Mouse (Mus musculus) forebrain, embryonic 16.5 days (tissue): Measurements from ENCODE around the gene H2-K1. TPM values are rescaled to one million over a fixed set of nuclear protein-coding genes. Genes with fewer than 3 reads are reported as not detected.
"Not testable (repeated sequence)": the region's sequence is repeated elsewhere in the genome, so short reads cannot be mapped to it uniquely, and the experiment has no call there.

Experiments
- ATAC-seq: fragments of 200-750 bp; cut with Nextera tagmentation; 2 replicates; pipeline ENCODE4 v1.8.0; 2017; ENCODE audit warnings: mild to moderate bottlenecking, moderate library complexity
- H3K27ac ChIP-seq: fragments of 300-500 bp; sonication (generic); 2 replicates; pipeline ENCODE4 v1.5.1; 2014; ENCODE audit warnings: low read length, control low read depth
- H3K27me3 ChIP-seq: fragments of 300-500 bp; sonication (generic); replicated peaks from 2 replicates; pipeline ENCODE4 v1.6.1; 2014; ENCODE audit warnings: low read length; ENCODE audit not compliant: control insufficient read depth, insufficient read depth
- H3K36me3 ChIP-seq: fragments of 300-500 bp; sonication (generic); 2 replicates; pipeline ENCODE4 v1.6.1; 2014; ENCODE audit not compliant: control insufficient read depth, insufficient read depth
- H3K4me1 ChIP-seq: fragments of 300-500 bp; sonication (generic); replicated peaks from 2 replicates; pipeline ENCODE4 v1.6.1; 2014; ENCODE audit warnings: low read length; ENCODE audit not compliant: control insufficient read depth, insufficient read depth
- H3K4me2 ChIP-seq: fragments of 300-500 bp; sonication (generic); 2 replicates; pipeline ENCODE4 v1.6.1; 2014; ENCODE audit warnings: mild to moderate bottlenecking, low read length, control low read depth
- H3K4me3 ChIP-seq: fragments of 300-500 bp; sonication (generic); replicated peaks from 2 replicates; pipeline ENCODE4 v1.5.1; 2014; ENCODE audit warnings: mild to moderate bottlenecking, low read length, control low read depth
- H3K9ac ChIP-seq: fragments of 300-500 bp; sonication (generic); replicated peaks from 2 replicates; pipeline ENCODE4 v1.6.1; 2014; ENCODE audit warnings: low read depth, low read length, control low read depth
- H3K9me3 ChIP-seq: fragments of 300-500 bp; sonication (generic); 2 replicates; pipeline ENCODE4 v1.6.1; 2016; ENCODE audit warnings: low read length; ENCODE audit not compliant: control insufficient read depth
- WGBS: fragments of 180-500 bp; shearing (Covaris S2); extraction: QIAGEN DNeasy Blood & Tissue Kit; methylation state at CpG from one replicate; pipeline ENCODE4 v1.1.7; 2014; 5-methylcytosine and 5-hydroxymethylcytosine counted together
- polyA plus RNA-seq: library from polyadenylated mRNA; unstranded; fragments of >200 nt; fragmentation: Nextera tagmentation; extraction: Ambion mirVana; gene quantifications from 2 replicates; pipeline ENCODE4 v1.2.1, GENCODE M21; 2015

H2-K1 gene
- polyA plus RNA-seq, 1 experiment from 2014 or later, result 9.9 TPM

DNA sequence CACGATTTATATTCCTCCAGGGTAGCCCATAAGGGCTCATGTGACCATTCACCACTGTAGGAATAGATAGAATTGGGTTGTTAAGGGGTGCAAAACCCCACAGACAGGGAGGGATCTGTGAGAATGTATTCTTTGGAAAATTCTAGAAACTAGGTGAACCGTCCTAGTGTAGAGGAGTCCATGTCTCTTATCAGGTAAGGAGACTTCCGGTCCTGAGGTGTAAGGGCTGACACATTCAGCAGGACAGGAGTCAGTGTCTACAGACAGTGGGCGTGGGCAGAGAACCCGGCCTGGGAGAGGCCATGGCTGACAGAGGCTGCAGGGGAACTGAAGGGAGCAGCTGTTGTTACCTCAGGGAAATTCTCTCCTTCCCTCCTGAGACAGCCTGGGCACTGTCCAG lies 1.4 kb downstream of the H2-K1 start:
- not testable (repeated sequence) for H3K9ac ChIP-seq, H3K4me2 ChIP-seq, H3K27ac ChIP-seq, H3K36me3 ChIP-seq, H3K4me3 ChIP-seq, H3K9me3 ChIP-seq, H3K4me1 ChIP-seq, H3K27me3 ChIP-seq, ATAC-seq
- WGBS, result 70% methylated on average over 5 of the region's 5 CpGs

DNA sequence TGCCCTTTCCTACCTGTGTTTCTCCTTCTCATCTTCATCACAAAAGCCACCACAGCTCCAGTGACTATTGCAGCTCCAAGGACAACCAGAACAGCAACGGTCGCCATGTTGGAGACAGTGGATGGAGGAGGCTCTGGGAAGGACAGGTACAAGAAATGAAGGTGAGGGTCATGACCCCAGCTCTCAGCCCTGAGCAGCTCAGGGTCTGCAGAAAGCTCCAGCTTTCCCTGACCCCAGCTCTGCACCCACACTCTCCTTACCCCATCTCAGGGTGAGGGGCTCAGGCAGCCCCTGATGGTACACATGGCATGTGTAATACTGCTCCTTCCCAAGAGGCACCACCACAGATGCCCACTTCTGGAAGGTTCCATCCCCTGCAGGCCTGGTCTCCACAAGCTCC lies 3.1 kb downstream of the H2-K1 start:
- not testable (repeated sequence) for H3K4me3 ChIP-seq, H3K27ac ChIP-seq, H3K9me3 ChIP-seq, H3K36me3 ChIP-seq, H3K27me3 ChIP-seq, H3K4me1 ChIP-seq, H3K9ac ChIP-seq, ATAC-seq, H3K4me2 ChIP-seq
- WGBS, result 91% methylated on average over 2 of the region's 2 CpGs

DNA sequence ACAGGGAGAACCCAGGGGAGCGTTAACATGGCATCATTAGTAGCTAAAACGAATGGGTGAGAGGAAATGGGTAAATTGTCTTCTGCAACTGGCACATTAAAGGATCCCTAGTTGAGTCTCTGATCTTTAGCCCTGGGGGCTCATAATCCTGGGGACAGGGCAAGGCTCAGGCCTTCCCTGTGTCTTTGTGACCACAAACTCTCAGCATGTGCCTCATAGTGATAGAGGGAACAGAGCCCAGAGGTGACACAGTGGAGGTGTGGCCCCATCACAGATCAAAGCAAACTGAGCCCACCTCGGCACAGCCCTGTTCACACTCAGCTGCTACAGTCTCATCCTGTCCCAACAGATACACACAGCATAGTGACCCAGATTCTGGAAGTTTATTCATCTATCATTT lies 4.5 kb downstream of the H2-K1 start:
- no peak overlapping the region for H3K4me3 ChIP-seq
- 0 out of 2 replicates have a peak, but pooled peaks cover 4% of the 10 kb centered on the region for H3K27me3 ChIP-seq
- no peak overlapping the region for H3K4me2 ChIP-seq
- no peak overlapping the region for H3K9ac ChIP-seq
- 80% methylated on average over 3 of the region's 3 CpGs for WGBS
- no peaks in the 10 kb centered on the region for H3K9me3 ChIP-seq
- no peaks in the 10 kb centered on the region for H3K36me3 ChIP-seq
- no peak for ATAC-seq
- H3K4me1 ChIP-seq, result peaks cover 10% of the 10 kb centered on the region
- no peak overlapping the region for H3K27ac ChIP-seq

DNA sequence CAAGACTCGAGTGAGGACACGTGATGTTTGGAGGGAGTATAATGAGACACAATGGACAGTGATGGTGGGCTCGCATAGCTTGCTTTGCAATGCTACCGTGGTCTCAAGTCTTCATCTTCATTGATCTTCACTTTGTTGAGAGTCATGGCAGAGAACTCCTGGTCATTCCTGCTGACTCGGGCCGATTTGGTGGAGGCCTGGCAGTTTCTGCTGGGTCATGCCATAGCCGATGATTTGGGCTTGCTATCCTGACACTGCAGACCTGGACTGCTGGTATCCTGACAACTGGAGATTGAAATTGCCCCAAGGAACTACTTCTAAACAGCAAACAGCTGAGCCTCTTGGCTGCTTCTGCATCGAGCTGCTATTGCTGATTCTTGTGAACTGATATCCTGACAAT lies 5.2 kb downstream of the H2-K1 start:
- Histone ChIP-seq H3K4me1 (peaks cover 6% of the 10 kb centered on the region), H3K9ac (no peak overlapping the region), H3K27me3 (0 out of 2 replicates have a peak, but pooled peaks cover 4% of the 10 kb centered on the region), H3K9me3 (no peaks in the 10 kb centered on the region), H3K27ac (no peak overlapping the region), H3K4me3 (no peak overlapping the region), H3K36me3 (no peaks in the 10 kb centered on the region), H3K4me2 (no peak overlapping the region)
- 93% methylated on average over 8 of the region's 8 CpGs for WGBS
- no peak for ATAC-seq

DNA sequence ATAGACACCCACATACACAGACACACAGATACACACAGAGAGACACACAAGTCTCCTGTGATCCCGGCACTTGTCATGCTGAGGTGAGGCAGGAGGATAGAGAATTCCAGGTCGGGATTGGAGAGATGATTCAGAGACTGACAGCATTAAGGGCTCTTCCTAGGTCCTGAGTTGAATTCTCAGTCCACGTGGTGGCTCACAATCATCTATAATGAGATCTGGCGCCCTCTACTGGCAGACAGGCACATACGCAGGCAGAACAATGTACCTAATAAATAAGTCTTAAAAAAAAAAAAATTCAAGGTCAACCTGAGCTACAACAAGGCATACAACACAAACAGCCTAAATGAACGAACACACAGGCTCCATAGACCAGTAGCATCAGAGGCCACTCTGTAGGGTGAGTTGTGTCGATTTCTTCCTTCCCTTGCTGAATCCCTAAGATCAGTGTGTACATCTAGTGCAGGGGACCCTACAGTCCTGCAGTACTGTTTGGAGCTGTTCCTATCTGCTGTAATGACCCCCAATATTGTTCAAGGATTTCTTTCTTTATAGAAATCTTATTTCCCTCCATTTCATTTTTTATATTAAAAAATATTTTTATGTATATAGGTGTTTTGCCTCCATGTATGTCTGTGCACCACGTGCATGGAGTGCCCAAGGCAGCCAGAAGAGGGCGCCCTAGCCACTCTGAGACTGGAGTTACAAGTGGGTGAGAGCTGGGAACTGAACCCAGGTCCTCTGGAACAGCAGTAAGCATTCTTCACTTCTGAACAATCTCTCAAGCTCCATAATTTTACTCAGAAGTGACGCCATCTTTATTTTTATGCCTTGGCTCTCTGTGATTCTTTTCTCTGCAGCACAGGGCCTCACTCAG lies 8.1 kb downstream of the H2-K1 start:
- Histone ChIP-seq H3K4me1 (no peaks in the 10 kb centered on the region), H3K27me3 (0 out of 2 replicates have a peak, but pooled peaks cover 4% of the 10 kb centered on the region), H3K4me3 (no peak overlapping the region), H3K27ac (no peak overlapping the region), H3K36me3 (no peaks in the 10 kb centered on the region), H3K4me2 (no peak overlapping the region), H3K9ac (no peak overlapping the region), H3K9me3 (no peaks in the 10 kb centered on the region)
- ATAC-seq, result 0 out of 2 replicates have a peak, but pooled peaks have one; percentile 40
- WGBS, result 31% methylated on average over 10 of the region's 10 CpGs

DNA sequence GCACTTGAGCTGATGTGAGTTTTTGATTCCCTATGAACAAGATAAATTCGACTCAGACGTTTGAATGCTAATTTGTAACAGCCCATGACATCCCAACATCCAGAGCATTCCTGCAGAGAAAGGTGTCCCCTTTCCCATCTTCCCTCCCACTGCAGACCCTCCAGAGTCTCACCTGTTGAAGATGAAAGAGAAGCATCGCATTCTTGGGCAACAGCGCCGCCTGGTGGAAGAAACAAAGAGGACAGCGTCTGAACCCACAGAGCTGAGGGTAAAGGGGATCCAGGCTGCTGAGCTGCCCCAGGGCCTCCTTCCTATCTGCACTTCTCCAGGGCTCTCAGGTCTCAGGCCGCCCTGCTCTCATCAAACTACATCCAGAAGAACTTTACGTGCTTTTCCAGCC lies 18.0 kb downstream of the H2-K1 start:
- peak overlapping the region; percentile 49 for H3K4me3 ChIP-seq
- H3K4me1 ChIP-seq, result peaks cover 19% of the 10 kb centered on the region
- not testable (repeated sequence) for H3K9me3 ChIP-seq, H3K36me3 ChIP-seq, H3K9ac ChIP-seq, ATAC-seq, H3K27ac ChIP-seq
- 8% methylated on average over 8 of the region's 8 CpGs for WGBS
- H3K27me3 ChIP-seq, result peaks cover 30% of the 10 kb centered on the region
- H3K4me2 ChIP-seq, result peak overlapping the region; percentile 51

DNA sequence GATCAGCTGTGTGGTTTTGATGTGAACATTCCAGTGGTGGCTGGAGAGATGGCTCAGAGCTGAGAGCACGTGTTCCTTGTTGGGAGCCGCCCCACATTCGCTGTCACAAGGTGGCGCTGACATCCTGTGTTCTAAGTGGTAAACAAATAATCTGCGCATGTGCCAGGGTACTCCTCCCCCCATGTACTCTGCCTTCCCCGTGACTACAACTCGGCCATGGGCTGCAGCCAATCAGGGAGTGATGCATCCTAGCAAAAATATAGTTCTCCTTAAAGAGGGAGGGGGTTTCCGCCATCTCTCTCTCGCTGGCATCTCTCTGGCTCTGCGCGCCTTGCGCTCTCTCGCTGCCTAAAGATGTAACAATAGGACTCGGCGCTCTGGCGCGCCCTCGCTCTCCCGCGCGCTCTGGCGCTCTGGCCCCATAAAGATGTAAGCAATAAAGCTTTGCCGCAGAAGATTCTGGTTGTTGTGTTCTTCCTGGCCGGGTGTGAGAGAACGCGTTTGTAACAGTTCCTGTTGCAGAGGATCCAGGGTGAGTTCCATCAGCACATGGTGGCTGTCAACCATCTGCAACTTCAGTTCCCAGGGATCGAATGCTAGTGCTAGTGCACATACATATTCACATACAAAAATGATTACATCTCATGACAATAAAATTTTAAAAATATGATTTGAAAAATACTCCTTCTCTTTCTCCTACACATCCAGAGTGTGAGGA lies 18.8 kb downstream of the H2-K1 start:
- Histone ChIP-seq H3K4me2 (peak overlapping the region; percentile 51), H3K27me3 (peaks cover 37% of the 10 kb centered on the region), H3K9ac (peak overlapping the region; percentile 60), H3K27ac (peak overlapping the region; percentile 91), H3K4me3 (peak overlapping the region; percentile 49), H3K4me1 (peaks cover 19% of the 10 kb centered on the region)
- WGBS, result under 1% methylated on average over 27 of the region's 27 CpGs
- not testable (repeated sequence) for H3K9me3 ChIP-seq, H3K36me3 ChIP-seq
- peak; percentile 96 for ATAC-seq

DNA sequence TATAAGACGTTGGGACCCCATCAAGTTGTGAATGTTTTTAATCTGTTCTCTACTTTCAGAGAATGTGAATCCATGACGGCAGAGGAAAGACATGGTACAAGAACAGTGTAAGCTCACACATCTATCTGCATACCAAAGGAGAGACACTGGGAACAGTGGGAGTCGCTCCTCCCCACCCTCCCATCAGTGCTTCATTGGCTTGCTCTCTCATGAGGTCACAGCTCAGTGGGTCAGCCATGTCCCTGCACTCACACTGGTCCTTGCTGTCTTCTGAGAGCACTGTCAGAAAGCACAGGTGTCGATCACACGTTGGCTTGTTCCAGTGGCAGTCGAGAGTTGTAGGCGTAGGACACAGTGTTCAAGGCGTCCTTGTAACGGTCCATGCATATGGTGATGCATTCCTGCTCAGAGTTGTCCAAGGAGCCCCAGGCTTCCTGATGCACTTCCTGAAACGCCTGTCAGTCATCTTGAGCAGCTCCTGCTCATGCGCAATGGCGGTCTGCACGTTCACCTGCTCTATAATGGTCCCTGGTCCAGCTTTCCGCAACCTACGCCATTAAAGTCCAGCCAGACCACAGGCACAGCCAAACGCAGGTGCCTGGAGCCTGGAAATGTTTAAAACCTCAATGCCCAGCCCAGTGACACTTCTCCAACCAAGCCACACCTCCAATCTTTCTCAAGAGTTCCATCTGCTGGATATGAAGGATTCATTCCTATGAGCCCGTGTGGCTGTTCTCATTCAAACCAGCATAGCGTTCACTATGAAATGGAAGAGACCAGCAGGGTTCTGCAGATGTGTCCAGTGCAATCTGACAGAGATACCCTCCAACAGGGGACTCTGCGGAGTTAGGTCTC lies 19.7 kb downstream of the H2-K1 start:
- H3K9ac ChIP-seq, result peak overlapping the region; percentile 39; the same call in 1 of the 2 replicates
- H3K36me3 ChIP-seq, result no peaks in the 10 kb centered on the region
- 81% methylated on average over 19 of the region's 19 CpGs for WGBS
- peak overlapping the region; percentile 0; the same call in 1 of the 2 replicates for H3K4me3 ChIP-seq
- H3K4me2 ChIP-seq, result peak overlapping the region; percentile 35; the same call in 1 of the 2 replicates
- peak; percentile 3; the same call in 1 of the 2 replicates for ATAC-seq
- peaks cover 19% of the 10 kb centered on the region for H3K4me1 ChIP-seq
- H3K9me3 ChIP-seq, result no peaks in the 10 kb centered on the region
- H3K27ac ChIP-seq, result peak overlapping the region; percentile 34
- peaks cover 39% of the 10 kb centered on the region for H3K27me3 ChIP-seq
